Mouse (Mus musculus) adrenal gland, adult 2 months (tissue): ENCODE measurements around the gene Gm13084. TPM values are rescaled to one million over a fixed set of nuclear protein-coding genes. Genes with fewer than 3 reads are reported as not detected.
"Not testable (repeated sequence)": the region's sequence is repeated elsewhere in the genome, so short reads cannot be mapped to it uniquely, and the experiment has no call there.

Experiments used
- DNase-seq: peaks from one replicate; pipeline ENCODE4 v3.0.0; 2021
- long read RNA-seq: library from polyadenylated mRNA; stranded (forward); transcript quantifications from one replicate; pipeline ENCODE4 v2.0.0, GENCODE M21; 2021
- polyA plus RNA-seq: library from polyadenylated mRNA; depleted of rRNA; stranded (reverse); fragments of >200 nt; gene quantifications from 2 replicates; pipeline ENCODE4 v1.2.3, GENCODE M21; 2012; rRNA removed
- total RNA-seq, 2 experiments: library from RNA; stranded (reverse); gene quantifications; 2 replicates each; pipeline ENCODE4 v1.2.3; 2021

Gene Gm13084
- not detected for total RNA-seq
- not detected in 2 replicates for polyA plus RNA-seq
- long read RNA-seq, result 0 reads

DNA sequence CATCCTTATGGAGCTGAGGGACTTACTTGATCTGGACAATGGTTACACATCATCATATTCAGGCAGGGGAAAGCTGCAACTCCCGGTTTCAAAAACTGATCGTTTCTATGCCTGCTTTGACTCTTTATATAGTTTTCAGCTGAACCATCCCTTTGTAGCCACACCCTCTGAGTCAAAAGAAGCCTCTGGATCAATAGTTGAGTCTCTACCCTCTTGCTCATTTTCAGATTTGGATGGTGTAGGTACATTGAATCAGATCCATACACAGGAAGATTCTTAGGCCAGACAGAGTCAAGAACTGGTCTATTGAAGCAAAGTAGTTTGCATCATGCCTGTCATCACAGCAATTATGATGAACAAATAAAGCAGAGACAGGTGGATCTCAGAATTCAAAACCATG lies at the start of gene Gm13084:
Gm13084 (minus strand) TSS at position 101 of the 400 bp plus-strand sequence.
- DNase-seq, result no peak

DNA sequence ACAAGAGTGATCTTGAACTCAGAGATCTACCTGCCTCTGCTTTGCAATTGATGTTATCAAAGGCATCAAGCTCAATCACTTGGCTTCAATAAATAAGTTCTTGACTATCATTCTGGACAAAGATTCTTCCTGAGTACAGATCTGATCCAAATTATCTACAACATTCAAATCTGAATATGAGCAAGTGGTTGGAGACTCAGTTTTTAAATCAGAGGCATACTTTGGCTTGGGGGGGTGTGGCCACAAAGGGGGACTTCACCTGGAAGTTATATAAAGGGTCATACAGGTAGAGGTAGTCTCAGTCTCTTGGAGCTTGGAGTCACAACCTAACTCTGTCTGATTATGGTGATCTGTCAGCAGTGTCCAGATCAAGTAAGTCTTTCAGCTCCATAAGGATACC lies 30.3 kb upstream of the Gm13084 start, which contains the start of gene Gm13103:
Gm13103 (plus strand) TSS at position 301 of the 400 bp plus-strand sequence.
- DNase-seq, result not testable (repeated sequence)

DNA sequence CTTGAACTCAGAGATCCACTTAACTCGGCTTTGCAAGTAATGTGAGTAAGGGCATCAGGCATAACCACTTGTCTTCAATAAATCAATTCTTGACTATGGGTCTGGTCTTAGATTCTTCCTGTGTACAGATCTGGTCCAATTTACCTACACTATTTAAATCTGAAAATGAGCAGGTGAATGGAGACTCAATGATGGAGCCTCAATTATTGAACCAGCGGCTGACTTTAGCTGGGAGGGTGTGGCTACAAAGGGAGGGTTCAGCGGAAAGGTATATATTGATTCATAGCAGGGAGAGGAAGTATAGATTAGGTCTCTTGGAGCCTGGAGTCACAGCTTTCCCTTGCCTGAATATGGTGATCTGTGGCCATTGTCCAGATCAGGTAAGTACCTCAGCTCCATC lies 26.8 kb downstream of the Gm13084 start, which contains the start of gene Gm13023:
Gm13023 (plus strand) TSS at position 301 of the 400 bp plus-strand sequence.
- not testable (repeated sequence) for DNase-seq

Other genes with a start within 250 kb of the Gm13084 start
- gene Gm13083, start 201.1 kb downstream of the Gm13084 start, total RNA-seq, result not detected
- not detected in 2 replicates for gene Gm13083, start 201.1 kb downstream of the Gm13084 start, polyA plus RNA-seq
- gene Gm13088, start 158.8 kb downstream of the Gm13084 start, total RNA-seq, result not detected
- gene Gm13088, start 158.8 kb downstream of the Gm13084 start, polyA plus RNA-seq, result not detected in 2 replicates
- not detected for gene Gm13089, start 113.4 kb downstream of the Gm13084 start, total RNA-seq
- not detected in 2 replicates for gene Gm13089, start 113.4 kb downstream of the Gm13084 start, polyA plus RNA-seq
- gene Gm13078, start 96.6 kb downstream of the Gm13084 start, total RNA-seq, result not detected
- gene Gm13078, start 96.6 kb downstream of the Gm13084 start, polyA plus RNA-seq, result not detected in 2 replicates
- not detected for gene Gm13023, start 26.7 kb downstream of the Gm13084 start, total RNA-seq
- not detected in 2 replicates for gene Gm13023, start 26.7 kb downstream of the Gm13084 start, polyA plus RNA-seq
- not detected for gene Gm13103, start 30.4 kb upstream of the Gm13084 start, total RNA-seq
- not detected in 2 replicates for gene Gm13103, start 30.4 kb upstream of the Gm13084 start, polyA plus RNA-seq
- not detected for gene Pramef6, start 84.3 kb upstream of the Gm13084 start, total RNA-seq
- not detected in 2 replicates for gene Pramef6, start 84.3 kb upstream of the Gm13084 start, polyA plus RNA-seq
- gene Pramef25, start 134.9 kb upstream of the Gm13084 start, total RNA-seq, result not detected
- not detected in 2 replicates for gene Pramef25, start 134.9 kb upstream of the Gm13084 start, polyA plus RNA-seq
- gene Gm13101, start 150.9 kb upstream of the Gm13084 start, total RNA-seq, result not detected
- not detected in 2 replicates for gene Gm13101, start 150.9 kb upstream of the Gm13084 start, polyA plus RNA-seq
- gene Pramef17, start 178.3 kb upstream of the Gm13084 start, total RNA-seq, result not detected
- gene Pramef17, start 178.3 kb upstream of the Gm13084 start, polyA plus RNA-seq, result not detected in 2 replicates
- not detected for gene Pramel4, start 243.0 kb upstream of the Gm13084 start, total RNA-seq
- gene Pramel4, start 243.0 kb upstream of the Gm13084 start, polyA plus RNA-seq, result not detected in 2 replicates